Mouse (Mus musculus) intestine, postnatal 0 days (tissue): ENCODE measurements around the gene Rpl29. TPM values are rescaled to one million over a fixed set of nuclear protein-coding genes. Genes with fewer than 3 reads are reported as not detected.

Source experiments
- ATAC-seq: fragments of 200-750 bp; cut with Nextera tagmentation; 2 replicates; pipeline ENCODE4 v1.8.0; 2017; ENCODE audit warnings: mild to moderate bottlenecking, moderate TSS enrichment, moderate library complexity
- H3K27ac ChIP-seq: fragments of 300-500 bp; sonication (generic); 2 replicates; pipeline ENCODE4 v1.5.1; 2014; ENCODE audit warnings: mild to moderate bottlenecking, low read depth, low read length, moderate library complexity
- H3K27me3 ChIP-seq: fragments of 300-500 bp; sonication (generic); replicated peaks from 2 replicates; pipeline ENCODE4 v1.6.1; 2014; ENCODE audit warnings: low read length, mixed read lengths; ENCODE audit not compliant: control insufficient read depth, insufficient read depth
- H3K36me3 ChIP-seq: fragments of 300-500 bp; sonication (generic); 2 replicates; pipeline ENCODE4 v1.6.1; 2014; ENCODE audit warnings: mild to moderate bottlenecking, moderate library complexity; ENCODE audit not compliant: control insufficient read depth, insufficient read depth
- H3K4me1 ChIP-seq: fragments of 300-500 bp; sonication (generic); replicated peaks from 2 replicates; pipeline ENCODE4 v1.6.1; 2014; ENCODE audit warnings: antibody characterized with exemption, low read length, mixed read lengths; ENCODE audit not compliant: control insufficient read depth, insufficient read depth
- H3K4me2 ChIP-seq: fragments of 300-500 bp; sonication (generic); replicated peaks from 2 replicates; pipeline ENCODE4 v1.6.1; 2014; ENCODE audit warnings: low read depth, mild to moderate bottlenecking, moderate library complexity
- H3K4me3 ChIP-seq: fragments of 300-500 bp; sonication (generic); 2 replicates; pipeline ENCODE4 v1.5.1; 2014; ENCODE audit warnings: low read depth, low read length
- H3K9ac ChIP-seq: fragments of 300-500 bp; sonication (generic); 2 replicates; pipeline ENCODE4 v1.6.1; 2014; ENCODE audit warnings: mild to moderate bottlenecking, low read depth, low read length
- H3K9me3 ChIP-seq: fragments of 300-500 bp; sonication (generic); 2 replicates; pipeline ENCODE4 v1.6.1; 2016; ENCODE audit warnings: mixed run types; ENCODE audit not compliant: control insufficient read depth
- CTCF ChIP-seq: sonication (generic); IDR thresholded peaks from 2 replicates; pipeline ENCODE4 v1.5.1; 2016; ENCODE audit warnings: low read depth, mild to moderate bottlenecking, control low read depth, antibody characterized with exemption, moderate library complexity
- WGBS: fragments of 180-500 bp; shearing (Covaris S2); extraction: QIAGEN DNeasy Blood & Tissue Kit; methylation state at CpG from one replicate; pipeline ENCODE4 v1.1.7; 2014; 5-methylcytosine and 5-hydroxymethylcytosine counted together
- polyA plus RNA-seq: library from polyadenylated mRNA; unstranded; fragments of >200 nt; fragmentation: Nextera tagmentation; extraction: Ambion mirVana; gene quantifications from 2 replicates; pipeline ENCODE4 v1.2.1, GENCODE M21; 2015

Rpl29 gene
- polyA plus RNA-seq, 1 experiment from 2014 or later, result 575 TPM

- H3K27me3 ChIP-seq, result no peaks in the 10 kb centered on the region
- TF ChIP-seq CTCF, result no peak
- no peaks in the 10 kb centered on the region for H3K36me3 ChIP-seq
- 38% methylated on average over 4 of the region's 4 CpGs for WGBS
- no peak overlapping the region for H3K9ac ChIP-seq
- H3K4me2 ChIP-seq, result no peak overlapping the region
- no peaks in the 10 kb centered on the region for H3K9me3 ChIP-seq
- H3K4me1 ChIP-seq, result no peaks in the 10 kb centered on the region
- H3K4me3 ChIP-seq, result no peak overlapping the region
- H3K27ac ChIP-seq, result no peak overlapping the region
- ATAC-seq, result no peak
Measured at GRCm38 (mm10) chr9:106397733-106398132, 31.5 kb upstream of the Rpl29 start.

- no peaks in the 10 kb centered on the region for H3K27me3 ChIP-seq
- H3K4me1 ChIP-seq, result no peaks in the 10 kb centered on the region
- H3K9ac ChIP-seq, result no peak overlapping the region
- H3K36me3 ChIP-seq, result no peaks in the 10 kb centered on the region
- WGBS, result 59% methylated on average over 9 of the region's 9 CpGs
- H3K9me3 ChIP-seq, result no peaks in the 10 kb centered on the region
- ATAC-seq, result 0 out of 2 replicates have a peak, but pooled peaks have one; percentile 23
- no peak overlapping the region for H3K4me2 ChIP-seq
- TF ChIP-seq CTCF, result no peak
- H3K27ac ChIP-seq, result no peak overlapping the region
- no peak overlapping the region for H3K4me3 ChIP-seq
Measured at GRCm38 (mm10) chr9:106398667-106399311, 30.5 kb upstream of the Rpl29 start.

DNA sequence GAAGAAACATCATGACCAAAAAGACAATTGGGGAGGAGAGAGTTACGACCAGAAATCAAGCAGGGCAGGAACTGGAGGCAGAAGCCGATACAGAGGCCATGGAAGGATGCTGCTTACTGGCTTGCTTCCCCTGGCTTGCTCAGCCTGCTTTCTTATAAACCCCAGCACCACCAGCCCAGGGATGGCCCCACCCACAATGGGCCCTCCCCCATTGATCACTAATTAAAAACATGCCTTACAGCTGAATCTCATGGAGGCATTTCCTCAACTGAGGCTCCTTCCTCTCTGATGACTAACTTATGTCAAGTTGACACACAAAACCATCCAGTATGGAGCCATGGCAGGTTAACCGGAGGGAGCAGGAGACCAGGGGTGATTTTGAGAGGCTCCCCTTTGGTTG is 29.4 kb upstream of the Rpl29 start:
- Histone ChIP-seq H3K4me3 (no peak overlapping the region), H3K27me3 (no peaks in the 10 kb centered on the region), H3K36me3 (no peaks in the 10 kb centered on the region), H3K27ac (no peak overlapping the region), H3K9me3 (no peaks in the 10 kb centered on the region), H3K4me1 (no peaks in the 10 kb centered on the region), H3K9ac (no peak overlapping the region), H3K4me2 (no peak overlapping the region)
- 82% methylated on average over 3 of the region's 3 CpGs for WGBS
- no peak for TF ChIP-seq CTCF
- no peak for ATAC-seq

DNA sequence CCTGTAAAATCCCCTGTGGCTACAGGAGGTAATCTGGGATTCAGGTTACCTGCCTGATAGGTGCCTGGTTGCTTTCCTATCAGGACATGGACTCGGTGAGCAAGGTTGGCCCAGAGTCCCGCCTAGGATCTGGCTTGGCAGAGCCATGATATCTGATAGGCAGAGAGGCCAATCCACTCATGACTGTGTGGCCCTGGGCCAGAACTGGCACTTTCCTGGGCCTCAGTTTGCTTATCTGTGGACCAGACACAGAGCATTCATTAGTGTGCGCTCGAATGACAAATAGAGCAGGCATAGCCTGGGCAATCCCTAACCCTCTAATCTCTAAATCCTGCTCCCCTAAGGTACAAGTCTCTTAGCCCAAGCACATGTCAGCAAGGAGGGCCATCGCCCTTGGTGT is 27.1 kb upstream of the Rpl29 start:
- H3K4me1 ChIP-seq, result no peaks in the 10 kb centered on the region
- WGBS, result 63% methylated on average over 5 of the region's 5 CpGs
- no peak for TF ChIP-seq CTCF
- no peak overlapping the region for H3K27ac ChIP-seq
- no peak for ATAC-seq
- no peaks in the 10 kb centered on the region for H3K9me3 ChIP-seq
- H3K4me3 ChIP-seq, result no peak overlapping the region
- no peak overlapping the region for H3K4me2 ChIP-seq
- no peaks in the 10 kb centered on the region for H3K36me3 ChIP-seq
- H3K27me3 ChIP-seq, result no peaks in the 10 kb centered on the region
- H3K9ac ChIP-seq, result no peak overlapping the region

- H3K9me3 ChIP-seq, result no peaks in the 10 kb centered on the region
- H3K27me3 ChIP-seq, result no peaks in the 10 kb centered on the region
- 77% methylated on average over 16 of the region's 16 CpGs for WGBS
- H3K9ac ChIP-seq, result no peak overlapping the region
- no peak overlapping the region for H3K4me3 ChIP-seq
- no peak for TF ChIP-seq CTCF
- no peak overlapping the region for H3K4me2 ChIP-seq
- no peaks in the 10 kb centered on the region for H3K36me3 ChIP-seq
- ATAC-seq, result no peak
- no peak overlapping the region for H3K27ac ChIP-seq
- H3K4me1 ChIP-seq, result no peaks in the 10 kb centered on the region
Measured at GRCm38 (mm10) chr9:106402607-106403375, 26.5 kb upstream of the Rpl29 start.

- 30% methylated on average over 6 of the region's 6 CpGs for WGBS
Measured at GRCm38 (mm10) chr9:106405275-106405674, 24.0 kb upstream of the Rpl29 start.

More at GRCm38 (mm10) chr9:106405275-106405674, 24.0 kb upstream of the Rpl29 start:
- ATAC-seq, result no peak
- Histone ChIP-seq H3K27ac (no peak overlapping the region), H3K27me3 (no peaks in the 10 kb centered on the region), H3K36me3 (no peaks in the 10 kb centered on the region), H3K9me3 (no peaks in the 10 kb centered on the region), H3K4me3 (no peak overlapping the region), H3K9ac (no peak overlapping the region), H3K4me1 (no peaks in the 10 kb centered on the region), H3K4me2 (no peak overlapping the region)
- TF ChIP-seq CTCF, result no peak
